Mouse (Mus musculus): ENCODE measurements around the gene Kcnc2. TPM values are rescaled to one million over a fixed set of nuclear protein-coding genes. Genes with fewer than 3 reads are reported as not detected.

The Kcnc2 gene
- polyA plus RNA-seq, 1 experiment from 2014 or later = 2.7 TPM

GRCm38 (mm10) chr10:112315136-112315535, 44.2 kb downstream of the Kcnc2 start:
- H3K9ac ChIP-seq = no peak overlapping the region
- no peak overlapping the region for H3K27ac ChIP-seq
- no peaks in the 10 kb centered on the region for H3K27me3 ChIP-seq
- H3K36me3 ChIP-seq = no peaks in the 10 kb centered on the region
- peak overlapping the region; percentile 43 for H3K4me2 ChIP-seq (replicated peaks)
- peak; percentile 46; the same call in 1 of the 2 replicates for ATAC-seq (ENCODE audit: low FRiP score)
- 23% methylated on average over 11 of the region's 11 CpGs for WGBS
- H3K4me1 ChIP-seq = 0 out of 2 replicates have a peak, but pooled peaks cover 3% of the 10 kb centered on the region
- no peaks in the 10 kb centered on the region for H3K9me3 ChIP-seq (replicated peaks)
- H3K4me3 ChIP-seq = no peak overlapping the region

- no peaks in the 10 kb centered on the region for H3K36me3 ChIP-seq
- 84% methylated on average over 1 of the region's 1 CpGs for WGBS
- H3K27me3 ChIP-seq = no peaks in the 10 kb centered on the region
- no peak overlapping the region for H3K27ac ChIP-seq
- H3K9me3 ChIP-seq (replicated peaks) = no peaks in the 10 kb centered on the region
- no peak overlapping the region for H3K4me3 ChIP-seq
- H3K9ac ChIP-seq = no peak overlapping the region
- no peak overlapping the region for H3K4me2 ChIP-seq (replicated peaks)
- H3K4me1 ChIP-seq = 0 out of 2 replicates have a peak, but pooled peaks cover 3% of the 10 kb centered on the region
- no peak for ATAC-seq (ENCODE audit: low FRiP score)
Observed at GRCm38 (mm10) chr10:112317783-112318182, 46.9 kb downstream of the Kcnc2 start.

GRCm38 (mm10) chr10:112357669-112358362, 86.9 kb downstream of the Kcnc2 start:
- 38% methylated on average over 3 of the region's 3 CpGs for WGBS
- H3K27me3 ChIP-seq = no peaks in the 10 kb centered on the region
- no peak overlapping the region for H3K9ac ChIP-seq
- H3K4me1 ChIP-seq = no peaks in the 10 kb centered on the region
- no peaks in the 10 kb centered on the region for H3K36me3 ChIP-seq
- H3K9me3 ChIP-seq (replicated peaks) = no peaks in the 10 kb centered on the region
- H3K4me2 ChIP-seq (replicated peaks) = no peak overlapping the region
- no peak overlapping the region for H3K4me3 ChIP-seq
- no peak overlapping the region for H3K27ac ChIP-seq
- ATAC-seq (ENCODE audit: low FRiP score) = peak; percentile 75

- H3K4me2 ChIP-seq (replicated peaks) = no peak overlapping the region
- H3K4me3 ChIP-seq = no peak overlapping the region
- ATAC-seq (ENCODE audit: low FRiP score) = peak; percentile 64; the same call in 1 of the 2 replicates
- 51% methylated on average over 8 of the region's 8 CpGs for whole genome bisulfite sequencing
- H3K27ac ChIP-seq = no peak overlapping the region
- no peaks in the 10 kb centered on the region for H3K9me3 ChIP-seq (replicated peaks)
- no peak overlapping the region for H3K9ac ChIP-seq
- H3K4me1 ChIP-seq = no peaks in the 10 kb centered on the region
- no peaks in the 10 kb centered on the region for H3K27me3 ChIP-seq
- no peaks in the 10 kb centered on the region for H3K36me3 ChIP-seq
Observed at GRCm38 (mm10) chr10:112358363-112358704, 87.4 kb downstream of the Kcnc2 start.

GRCm38 (mm10) chr10:112360704-112361103, 89.8 kb downstream of the Kcnc2 start:
- Histone ChIP-seq H3K9ac (no peak overlapping the region), H3K4me2 (replicated peaks) (no peak overlapping the region), H3K9me3 (replicated peaks) (no peaks in the 10 kb centered on the region), H3K4me1 (no peaks in the 10 kb centered on the region), H3K36me3 (no peaks in the 10 kb centered on the region), H3K27ac (no peak overlapping the region), H3K27me3 (no peaks in the 10 kb centered on the region), H3K4me3 (no peak overlapping the region)
- ATAC-seq (ENCODE audit: low FRiP score) = no peak
- WGBS = 77% methylated on average over 5 of the region's 5 CpGs

- Histone ChIP-seq H3K9me3 (replicated peaks) (no peaks in the 10 kb centered on the region), H3K4me3 (no peak overlapping the region), H3K4me1 (no peaks in the 10 kb centered on the region), H3K36me3 (no peaks in the 10 kb centered on the region), H3K4me2 (replicated peaks) (no peak overlapping the region), H3K27me3 (no peaks in the 10 kb centered on the region), H3K9ac (no peak overlapping the region), H3K27ac (no peak overlapping the region)
- no peak for ATAC-seq (ENCODE audit: low FRiP score)
- WGBS = 74% methylated on average over 3 of the region's 3 CpGs
Observed at GRCm38 (mm10) chr10:112368369-112368768, 97.4 kb downstream of the Kcnc2 start.

- no peak for ATAC-seq (ENCODE audit: low FRiP score)
- H3K27ac ChIP-seq = no peak overlapping the region
Observed at GRCm38 (mm10) chr10:112377163-112377562, 106.2 kb downstream of the Kcnc2 start.

GRCm38 (mm10) chr10:112378465-112378864, 107.5 kb downstream of the Kcnc2 start:
- Histone ChIP-seq H3K27ac (no peak overlapping the region), H3K9me3 (replicated peaks) (no peaks in the 10 kb centered on the region), H3K4me2 (replicated peaks) (no peak overlapping the region), H3K9ac (no peak overlapping the region), H3K27me3 (no peaks in the 10 kb centered on the region), H3K4me3 (no peak overlapping the region), H3K4me1 (no peaks in the 10 kb centered on the region), H3K36me3 (no peaks in the 10 kb centered on the region)
- ATAC-seq (ENCODE audit: low FRiP score) = no peak
- 75% methylated on average over 6 of the region's 6 CpGs for WGBS

More at GRCm38 (mm10) chr10:112377163-112377562, 106.2 kb downstream of the Kcnc2 start:
- H3K9ac ChIP-seq = no peak overlapping the region
- no peak overlapping the region for H3K4me3 ChIP-seq
- no peaks in the 10 kb centered on the region for H3K27me3 ChIP-seq
- no peak overlapping the region for H3K4me2 ChIP-seq (replicated peaks)
- no peaks in the 10 kb centered on the region for H3K9me3 ChIP-seq (replicated peaks)
- WGBS = 85% methylated on average over 5 of the region's 5 CpGs
- no peaks in the 10 kb centered on the region for H3K4me1 ChIP-seq
- no peaks in the 10 kb centered on the region for H3K36me3 ChIP-seq

- Histone ChIP-seq H3K27ac (no peak overlapping the region), H3K9ac (no peak overlapping the region), H3K9me3 (replicated peaks) (no peaks in the 10 kb centered on the region), H3K36me3 (no peaks in the 10 kb centered on the region), H3K27me3 (no peaks in the 10 kb centered on the region), H3K4me1 (no peaks in the 10 kb centered on the region), H3K4me2 (replicated peaks) (no peak overlapping the region), H3K4me3 (no peak overlapping the region)
- no peak for ATAC-seq (ENCODE audit: low FRiP score)
- 86% methylated on average over 6 of the region's 6 CpGs for WGBS
Observed at GRCm38 (mm10) chr10:112380590-112380989, 109.7 kb downstream of the Kcnc2 start.

GRCm38 (mm10) chr10:112394399-112394970, 123.6 kb downstream of the Kcnc2 start:
- no peak overlapping the region for H3K27ac ChIP-seq
- no peaks in the 10 kb centered on the region for H3K36me3 ChIP-seq
- H3K9me3 ChIP-seq (replicated peaks) = no peaks in the 10 kb centered on the region
- no peak overlapping the region for H3K4me3 ChIP-seq
- no peaks in the 10 kb centered on the region for H3K27me3 ChIP-seq
- 37% methylated on average over 8 of the region's 8 CpGs for WGBS
- ATAC-seq (ENCODE audit: low FRiP score) = peak; percentile 86
- no peak overlapping the region for H3K9ac ChIP-seq
- H3K4me1 ChIP-seq = no peaks in the 10 kb centered on the region
- no peak overlapping the region for H3K4me2 ChIP-seq (replicated peaks)

GRCm38 (mm10) chr10:112397194-112397593, 126.3 kb downstream of the Kcnc2 start:
- peaks cover 5% of the 10 kb centered on the region; the same call in 1 of the 2 replicates for H3K4me1 ChIP-seq
- no peaks in the 10 kb centered on the region for H3K36me3 ChIP-seq
- no peaks in the 10 kb centered on the region for H3K9me3 ChIP-seq (replicated peaks)
- 52% methylated on average over 2 of the region's 2 CpGs for WGBS
- H3K4me3 ChIP-seq = no peak overlapping the region
- ATAC-seq (ENCODE audit: low FRiP score) = no peak
- no peak overlapping the region for H3K9ac ChIP-seq
- no peak overlapping the region for H3K27ac ChIP-seq
- H3K4me2 ChIP-seq (replicated peaks) = no peak overlapping the region
- no peaks in the 10 kb centered on the region for H3K27me3 ChIP-seq

- 63% methylated on average over 9 of the region's 9 CpGs for WGBS
- H3K4me3 ChIP-seq = no peak overlapping the region
- no peaks in the 10 kb centered on the region for H3K27me3 ChIP-seq
- H3K9me3 ChIP-seq (replicated peaks) = no peaks in the 10 kb centered on the region
- no peaks in the 10 kb centered on the region for H3K36me3 ChIP-seq
- no peak overlapping the region for H3K9ac ChIP-seq
- H3K4me2 ChIP-seq (replicated peaks) = no peak overlapping the region
- H3K27ac ChIP-seq = no peak overlapping the region
- peaks cover 5% of the 10 kb centered on the region; the same call in 1 of the 2 replicates for H3K4me1 ChIP-seq
- ATAC-seq (ENCODE audit: low FRiP score) = no peak
Observed at GRCm38 (mm10) chr10:112400591-112401404, 129.9 kb downstream of the Kcnc2 start.
